Mouse (Mus musculus) cerebellum, adult 9-10 months (tissue): ENCODE measurements around the gene Cpd.
"Not testable (repeated sequence)": the region's sequence is repeated elsewhere in the genome, so short reads cannot be mapped to it uniquely, and the experiment has no call there.

Source experiments
- DNase-seq: peaks from one replicate; pipeline ENCODE4 v3.0.0; 2022

The Cpd gene

DNA sequence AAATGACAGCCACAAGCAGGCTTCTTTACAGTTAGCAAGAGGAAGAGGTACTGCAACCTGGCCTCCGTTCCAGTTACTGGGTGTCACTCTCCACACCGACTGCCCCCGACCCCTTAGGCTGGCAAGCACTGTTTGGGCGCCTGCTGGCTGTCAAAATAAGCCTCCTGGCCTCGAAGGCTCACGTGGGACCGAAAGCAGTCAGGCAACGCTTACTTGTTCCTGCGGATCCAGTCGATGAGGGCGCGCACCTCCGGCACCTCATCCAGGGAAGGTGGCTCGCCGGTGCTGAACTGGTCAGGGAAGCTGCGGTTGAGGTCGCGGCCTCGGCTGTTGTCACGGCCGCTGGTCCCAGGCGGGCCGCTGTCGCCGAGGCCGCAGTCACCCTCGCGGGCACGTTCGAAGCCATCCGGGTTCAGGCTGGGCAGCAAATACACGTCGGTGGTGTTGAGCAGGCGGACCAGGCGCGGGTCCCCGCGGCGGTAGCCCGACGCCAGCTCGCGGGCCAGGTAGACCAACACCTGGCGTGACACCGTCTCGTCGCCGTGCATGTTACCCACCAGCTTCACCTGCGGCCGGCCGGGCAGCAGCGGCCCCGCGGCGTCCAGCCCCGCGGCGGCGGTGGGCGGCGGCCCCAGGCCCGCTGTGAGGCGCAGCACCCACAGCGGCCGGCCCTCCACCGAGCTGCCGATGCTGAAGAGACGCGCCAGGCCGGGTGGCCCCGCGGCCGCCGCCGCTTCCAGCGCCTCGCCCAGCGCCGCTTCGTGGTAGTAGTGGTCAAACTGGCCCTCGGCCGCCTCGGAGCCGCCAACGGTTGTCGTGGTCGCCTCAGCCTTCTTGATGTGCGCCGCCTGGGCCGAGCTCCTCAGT lies 574 bp downstream of the Cpd start:
- DNase-seq, result no peak

GRCm38 (mm10) chr11:76845275-76845980 lies 1.4 kb downstream of the Cpd start:
- no peak for DNase-seq

DNA sequence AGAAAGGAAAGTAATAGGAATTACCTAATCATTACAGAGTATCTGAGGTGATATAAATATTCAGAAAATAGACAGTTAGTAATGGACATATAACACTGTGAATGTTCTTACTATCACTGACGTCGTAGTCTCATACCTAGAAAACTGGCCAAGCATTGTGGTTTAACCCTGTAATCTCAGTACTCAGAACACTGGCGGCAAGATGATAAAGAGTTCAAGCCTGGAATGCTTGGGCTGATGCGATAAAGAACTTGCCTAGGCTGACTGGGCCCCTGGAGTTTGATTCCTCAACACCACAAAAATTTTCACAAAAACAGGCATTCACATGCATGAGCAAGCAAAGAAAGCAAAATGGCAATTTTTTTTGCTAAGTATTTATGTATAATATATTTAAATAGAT lies 8.2 kb downstream of the Cpd start:
- no peak for DNase-seq

GRCm38 (mm10) chr11:76836317-76836716 lies 10.5 kb downstream of the Cpd start:
- DNase-seq, result no peak

- DNase-seq, result peak; percentile 35
Measured at GRCm38 (mm10) chr11:76835868-76836267, 10.9 kb downstream of the Cpd start.

- no peak for DNase-seq
Measured at GRCm38 (mm10) chr11:76834665-76835064, 12.2 kb downstream of the Cpd start.

DNA sequence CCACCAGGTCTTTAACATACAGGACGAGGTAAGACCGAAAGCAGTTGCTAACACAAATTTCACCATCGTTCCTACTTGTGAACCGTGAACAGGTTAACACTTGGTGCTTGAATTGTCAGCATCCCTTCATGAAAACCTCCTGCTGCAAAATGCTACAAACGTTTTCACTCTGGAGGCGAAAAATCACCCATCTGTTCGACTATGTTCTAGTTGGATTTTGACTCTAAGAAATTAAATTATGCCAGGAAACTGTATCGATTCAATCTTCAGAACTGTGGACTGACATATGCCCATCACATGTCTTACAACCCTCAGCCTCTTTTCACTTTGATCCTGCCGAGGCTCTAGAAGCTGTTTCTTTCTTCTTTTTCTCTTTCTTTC lies 21.9 kb downstream of the Cpd start:
- no peak for DNase-seq

- DNase-seq, result no peak
Measured at GRCm38 (mm10) chr11:76824238-76824884, 22.5 kb downstream of the Cpd start.

- no peak for DNase-seq
Measured at GRCm38 (mm10) chr11:76823641-76824040, 23.2 kb downstream of the Cpd start.

- DNase-seq, result no peak
Measured at GRCm38 (mm10) chr11:76821353-76821752, 25.5 kb downstream of the Cpd start.

- DNase-seq, result no peak
Measured at GRCm38 (mm10) chr11:76817664-76818063, 29.2 kb downstream of the Cpd start.

DNA sequence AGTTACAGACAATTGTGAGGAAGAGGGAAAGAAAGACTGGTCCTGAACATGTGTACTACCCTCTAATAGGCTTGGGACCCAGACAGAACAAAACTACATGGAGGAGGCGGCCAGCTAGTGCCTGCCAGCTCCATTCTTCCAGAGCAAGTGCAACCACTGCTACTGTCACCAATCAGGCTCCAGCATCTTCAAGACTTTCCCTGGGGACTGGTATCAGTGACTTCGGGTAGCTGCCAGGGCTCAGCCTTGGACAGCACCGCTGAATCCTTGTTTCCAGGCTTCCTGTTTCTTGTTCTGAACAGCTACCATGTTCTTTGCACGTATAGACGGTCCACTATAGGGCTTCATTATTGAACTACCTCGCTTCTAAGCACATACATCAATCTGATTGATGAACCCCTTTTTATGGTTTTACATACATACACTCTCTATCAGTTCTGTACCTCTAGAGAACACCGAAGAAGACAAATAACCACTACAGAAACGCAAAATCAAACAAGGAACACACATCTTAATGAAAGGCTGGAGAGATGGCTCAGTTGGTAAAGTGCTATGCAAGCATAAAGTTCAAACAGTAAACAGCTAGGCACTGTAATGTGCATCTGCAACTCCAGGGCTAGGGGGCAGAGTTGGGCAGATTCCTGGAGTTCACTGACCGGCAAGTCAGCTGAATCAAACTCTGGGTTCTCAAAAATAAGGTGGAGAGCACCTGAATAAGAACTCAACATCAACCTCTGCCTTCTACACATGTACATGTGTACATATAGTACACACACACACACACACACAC lies 35.9 kb downstream of the Cpd start:
- DNase-seq, result no peak

DNA sequence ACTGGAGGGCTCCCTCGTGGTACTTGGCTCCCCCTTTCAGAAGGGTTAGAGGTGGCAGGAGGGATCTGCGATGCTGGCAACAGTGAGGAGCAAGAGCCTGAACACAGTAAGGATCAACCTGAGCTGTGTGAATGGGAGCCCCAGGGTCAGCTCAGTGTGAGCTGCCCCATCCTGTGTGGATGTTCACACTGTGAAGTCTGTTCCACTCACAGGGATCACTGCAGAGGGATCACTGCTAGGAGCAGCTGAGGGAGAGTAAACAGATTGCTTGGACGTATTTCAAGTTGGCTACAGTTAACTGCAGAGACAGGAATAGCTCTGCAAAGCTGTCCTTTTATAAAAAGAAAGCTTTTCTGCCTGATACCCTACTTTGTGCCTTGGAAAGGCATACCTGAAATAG lies 37.4 kb downstream of the Cpd start:
- peak; percentile 94 for DNase-seq

GRCm38 (mm10) chr11:76808550-76808949 lies 38.3 kb downstream of the Cpd start:
- no peak for DNase-seq

- no peak for DNase-seq
Measured at GRCm38 (mm10) chr11:76807007-76807679, 39.7 kb downstream of the Cpd start.

DNA sequence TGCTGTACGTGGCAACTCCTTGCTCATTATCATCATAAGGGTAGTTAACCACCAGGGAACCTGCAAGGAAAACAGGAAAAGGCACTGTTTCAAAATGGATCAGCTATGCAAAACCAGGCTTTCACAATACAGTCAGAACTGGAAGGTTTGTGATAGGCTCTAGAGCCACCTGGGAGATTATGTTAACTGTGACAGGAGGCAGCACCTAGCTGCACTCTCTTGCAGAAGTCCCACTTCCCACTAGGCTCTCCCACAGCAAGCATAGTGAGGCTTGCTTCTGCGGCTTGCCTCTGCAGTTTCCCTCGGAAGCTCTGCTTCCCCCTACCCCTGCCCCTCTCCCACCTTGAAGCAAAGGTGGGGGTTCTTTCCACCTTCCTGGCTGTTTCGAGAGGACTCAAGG lies 40.8 kb downstream of the Cpd start:
- DNase-seq, result no peak

GRCm38 (mm10) chr11:76805072-76805471 lies 41.7 kb downstream of the Cpd start:
- not testable (repeated sequence) for DNase-seq

DNA sequence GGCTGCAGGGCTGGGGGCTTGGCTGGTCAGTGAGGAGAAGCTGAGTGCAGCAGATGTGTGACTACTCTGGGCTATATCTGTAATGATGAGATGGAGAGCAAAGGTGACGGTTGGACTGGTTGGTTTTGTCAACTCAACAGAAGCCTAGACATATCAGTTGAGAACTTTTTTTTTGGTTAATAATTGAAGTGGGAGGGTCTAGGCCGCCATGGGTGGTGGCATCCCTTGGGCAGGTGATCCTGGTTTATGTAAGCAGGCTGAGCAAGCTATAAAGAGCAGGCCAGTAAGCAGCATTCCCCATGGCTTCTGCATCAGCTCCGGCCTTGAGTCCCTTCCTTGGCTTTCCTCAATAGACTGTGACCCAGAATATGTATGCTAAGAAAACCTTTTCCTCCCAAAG lies 43.6 kb downstream of the Cpd start:
- DNase-seq, result no peak

DNA sequence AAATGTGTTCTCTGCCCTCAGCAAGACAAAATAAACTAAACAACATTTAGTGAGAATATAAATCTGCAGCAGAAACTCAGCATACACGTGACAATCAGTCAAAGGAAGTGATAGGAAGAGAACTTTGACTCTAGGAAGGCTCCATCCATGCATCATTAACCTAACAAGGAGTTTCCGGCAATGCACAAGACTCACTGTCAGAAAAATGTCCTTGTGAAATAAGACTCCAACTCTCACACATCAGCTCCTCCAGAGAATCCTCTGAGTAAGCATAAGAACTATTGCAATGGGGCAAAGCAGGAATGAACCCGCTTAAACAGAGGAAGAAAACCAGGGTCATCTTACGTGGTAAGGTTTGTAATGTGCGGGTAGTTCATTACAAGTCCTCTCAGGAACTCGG lies 49.6 kb downstream of the Cpd start:
- no peak for DNase-seq

DNA sequence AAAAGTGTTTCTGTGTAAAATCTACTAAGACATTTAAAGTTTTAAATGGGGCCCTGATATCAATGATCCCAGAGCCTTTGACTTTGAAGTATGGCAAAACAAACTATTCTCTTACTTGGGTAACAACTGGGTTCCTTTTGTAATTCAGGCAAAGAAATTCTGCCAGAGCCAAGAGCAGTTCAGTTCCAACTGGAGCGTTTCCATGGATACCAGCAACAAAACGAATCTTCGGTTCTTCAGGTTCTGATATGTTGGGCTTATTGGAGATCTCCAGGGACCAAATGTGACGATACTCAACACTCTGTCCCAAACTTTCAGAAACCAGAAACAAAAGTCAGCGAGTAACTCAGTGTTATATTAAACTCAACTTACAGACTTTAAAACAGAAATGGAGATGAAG lies 51.5 kb downstream of the Cpd start:
- DNase-seq, result no peak

GRCm38 (mm10) chr11:76791331-76791730 lies 55.5 kb downstream of the Cpd start:
- no peak for DNase-seq

- DNase-seq, result peak; percentile 76
Measured at GRCm38 (mm10) chr11:76789252-76789651, 57.6 kb downstream of the Cpd start.
